Comparison of ENCODE assay signal across 9 mouse cellular contexts in the genomic region with DNA sequence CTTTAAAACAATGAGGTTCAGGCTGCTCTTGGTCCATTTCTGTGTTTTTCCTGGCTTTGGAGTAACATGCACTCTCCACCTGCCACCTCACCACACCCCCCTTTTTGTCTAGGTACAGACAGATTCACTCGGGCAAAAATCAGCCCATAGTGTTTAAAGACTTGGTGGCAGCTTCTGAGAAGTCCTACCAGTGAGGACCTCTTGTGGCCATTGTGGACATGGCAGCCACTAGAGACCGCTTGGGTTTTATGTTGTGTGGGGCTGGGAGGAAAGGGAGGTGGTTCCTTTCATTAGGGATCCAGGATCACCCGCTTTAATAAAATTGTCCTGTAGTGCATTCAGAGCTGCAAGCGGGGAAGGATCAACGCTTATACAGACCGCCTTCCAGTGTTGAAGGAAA. TPM values are rescaled to one million over a fixed set of nuclear protein-coding genes. Genes with fewer than 3 reads are reported as not detected.
A peak's percentile ranks its signal among the peaks of the same experiment; 100 is the strongest.
DNase-seq lines count a peak whose midpoint lies in the region; ATAC-seq and TF ChIP-seq lines count a peak whose summit lies in the region.
"Had no signal": no experiment of that assay in that cellular context is flagged by ENCODE, and none has a peak within 500 bp of the region (broad histone marks: within the 10 kb centered on the region; RNA-seq: fewer than 3 reads in every experiment).

No protein-coding gene starts in this region.

- peak; percentile 84 for TF ChIP-seq CTCF in layer of hippocampus, adult 2 months (conservative IDR thresholded peaks at IDR 0.05)
- TF ChIP-seq CTCF in MEL (IDR thresholded peaks at IDR 0.05 in 2 of 3, conservative IDR thresholded peaks at IDR 0.05 in 1 of 3; ENCODE audit: control insufficient read depth in 1 of 3, insufficient read depth in 1 of 3, low read depth in 2 of 3, low read length in 3 of 3, poor library complexity in 1 of 3, severe bottlenecking in 1 of 3), result peak; percentile 37 to 60 (median 51); a peak in 5 of 6 replicates
- TF ChIP-seq CTCF in gastrocnemius, adult 2 months (IDR thresholded peaks at IDR 0.05), result peak; percentile 79

- H3K27ac ChIP-seq in layer of hippocampus, adult 2 months, result no peak overlapping the region
- H3K27ac ChIP-seq in MEL (ENCODE audit: control insufficient read depth, low read depth, low read length), result no peak overlapping the region
- H3K27ac ChIP-seq in gastrocnemius, adult 2 months, result peak overlapping the region; percentile 20; the same call in 1 of the 2 replicates
- H3K27ac ChIP-seq: midbrain, embryonic 12.5 days had no signal

- ATAC-seq in monocyte, adult 5-6 weeks (replicated peaks; ENCODE audit: insufficient number of reproducible peaks, low FRiP score, low TSS enrichment, poor library complexity, severe bottlenecking), result no peak

- H3K9ac ChIP-seq in MEL (ENCODE audit: control insufficient read depth, low read depth, low read length, poor library complexity, severe bottlenecking), result no peak overlapping the region
- H3K9ac ChIP-seq: midbrain, embryonic 12.5 days had no signal

- TF ChIP-seq POLR2A in MEL (IDR thresholded peaks at IDR 0.05; ENCODE audit: control insufficient read depth in 1 of 2, insufficient read depth in 1 of 2, low read depth in 1 of 2, low read length in 2 of 2, poor library complexity in 1 of 2), result no peak

- intact Hi-C loops in gastrocnemius, adult 2 months (cut with DNase I), result loop anchor here (5.0 kb wide), 2 partner anchors 41 to 86 kb away; a partner anchor contains a TSS

- peak; percentile 1; the same call in 1 of the 2 replicates for TF ChIP-seq RAD21 in MEL (IDR thresholded peaks at IDR 0.05; ENCODE audit: low read depth, low read length)

- no peaks in the 10 kb centered on the region for H3K36me3 ChIP-seq in MEL (ENCODE audit: control insufficient read depth in 1 of 2, insufficient read depth in 2 of 2, low read length in 2 of 2)
- H3K36me3 ChIP-seq: midbrain, embryonic 12.5 days had no signal

- H3K79me2 ChIP-seq in MEL (ENCODE audit: control insufficient read depth, insufficient read depth, low read length, poor library complexity), result no peaks in the 10 kb centered on the region

- no peak for TF ChIP-seq EP300 in MEL (IDR thresholded peaks at IDR 0.05; ENCODE audit: low read depth in 1 of 2, low read length in 2 of 2)

- no peaks in the 10 kb centered on the region for H3K9me3 ChIP-seq in MEL (replicated peaks; ENCODE audit: insufficient read depth, low read length)
- H3K9me3 ChIP-seq: midbrain, embryonic 12.5 days had no signal

- peaks cover 0 to 3% of the 10 kb centered on the region in 2 experiments; a peak in 1 of 4 replicates for H3K4me1 ChIP-seq in MEL (ENCODE audit: control insufficient read depth in 1 of 2, insufficient read depth in 2 of 2, low read length in 2 of 2)

- H3K27me3 ChIP-seq in MEL (ENCODE audit: control insufficient read depth in 1 of 2, insufficient read depth in 2 of 2, low read length in 2 of 2), result no peaks in the 10 kb centered on the region
- H3K27me3 ChIP-seq: midbrain, embryonic 12.5 days had no signal

- peak in 1 of 2 experiments; percentile 34 for DNase-seq in layer of hippocampus, adult 2 months (ENCODE audit: low spot score in 2 of 2)
- DNase-seq in layer of hippocampus, adult 9-11 months, result no peak
- peak; percentile 42 for DNase-seq in MEL (ENCODE audit: low read depth, low spot score)
- peak; percentile 71 for DNase-seq in brain, adult 2 months (ENCODE audit: low read depth, low spot score)
- DNase-seq in gastrocnemius, adult 2 months, result peak; percentile 67
- peak; percentile 37 to 38 for DNase-seq in layer of hippocampus, postnatal 14 days (ENCODE audit: low spot score in 2 of 2)
- DNase-seq in mesoderm, embryonic 11.5 days (ENCODE audit: low read depth, low spot score), result peak; percentile 53

- no peak overlapping the region for H3K4me3 ChIP-seq in layer of hippocampus, adult 2 months
- no peak overlapping the region for H3K4me3 ChIP-seq in MEL (ENCODE audit: control insufficient read depth in 1 of 2, insufficient read depth in 1 of 2, low read depth in 2 of 2, low read length in 2 of 2)
- H3K4me3 ChIP-seq in gastrocnemius, adult 2 months, result no peak overlapping the region
- H3K4me3 ChIP-seq: midbrain, embryonic 12.5 days had no signal

TF ChIP-seq in MEL, 35 proteins besides CTCF, POLR2A, EP300 and RAD21:
- TF ChIP-seq ZMIZ1 (IDR thresholded peaks at IDR 0.05; ENCODE audit: low read depth, low read length) (no peak), SMC3 (IDR thresholded peaks at IDR 0.05; ENCODE audit: low read depth, low read length) (peak; percentile 21; the same call in 1 of the 2 replicates)
TF ChIP-seq in MEL: peak in this region for 1.

RNA-seq across cellular contexts. Expression of a gene that starts 21.9 kb away (rescaled TPM):
- total RNA-seq in layer of hippocampus, adult 2 months (2021), result 1 to 10 TPM; 5.2 to 5.3 TPM
- 0.59 and 1.0 TPM in 2 replicates for total RNA-seq in MEL (2012; rRNA removed)
- 1 to 10 TPM in 1 of 2 experiments, not detected in 1; 1.4 TPM for polyA plus RNA-seq in MEL (2012; ENCODE audit: insufficient read depth in 1 of 2, insufficient read length in 2 of 2, low read depth in 1 of 2, low replicate concordance in 2 of 2, missing spikeins in 1 of 2)
- total RNA-seq in gastrocnemius, adult 2 months (2021), result under 1 TPM; 0.31 to 0.89 TPM
- 1 to 10 TPM; 5.3 to 5.6 TPM for total RNA-seq in layer of hippocampus, postnatal 14 days (2021)
- 0.75 to 3.6 TPM (median 0.76 TPM) in 3 replicates for total RNA-seq in monocyte, adult 5-6 weeks (2017)

RNA-seq across cellular contexts. Expression of a gene that starts 36.8 kb away (rescaled TPM):
- total RNA-seq in layer of hippocampus, adult 2 months (2021), result under 1 TPM in 1 of 2 experiments, not detected in 1; 0.20 TPM
- not detected in 2 replicates for total RNA-seq in MEL (2012; rRNA removed)
- not detected for polyA plus RNA-seq in MEL (2012; ENCODE audit: insufficient read depth in 1 of 2, insufficient read length in 2 of 2, low read depth in 1 of 2, low replicate concordance in 2 of 2, missing spikeins in 1 of 2)
- total RNA-seq in gastrocnemius, adult 2 months (2021), result 100 to 1,000 TPM; 181 to 243 TPM
- total RNA-seq in layer of hippocampus, postnatal 14 days (2021), result under 1 TPM; 0.39 to 0.67 TPM
- total RNA-seq in monocyte, adult 5-6 weeks (2017), result not detected in 3 replicates
- polyA plus RNA-seq: midbrain, embryonic 12.5 days had no signal

Comparison
In these comparisons a context has a peak if more than half of its experiments do, and no peak if none do; other contexts are left out.
1. RNA of a gene that starts 36.8 kb away (total RNA-seq): 181 to 243 TPM in gastrocnemius, adult 2 months; 0.39 to 0.67 TPM in layer of hippocampus, postnatal 14 days, 0.20 TPM in layer of hippocampus, adult 2 months, not detected in MEL and not detected in monocyte, adult 5-6 weeks; every median in the first group is over 100 times any median in the second.
2. Peak in every context shown above with its lines, with median percentiles within 50 percentile points of each other: CTCF ChIP-seq.